Mouse (Mus musculus) fat pad, adult 2 months (tissue): ENCODE data around the gene Htra2.

Source experiments
- DNase-seq: peaks from one replicate; pipeline ENCODE4 v3.0.0-alpha.2; 2011; ENCODE audit warnings: low read depth, low spot score; ENCODE audit errors: extremely low read depth

Htra2 gene

GRCm38 (mm10) chr6:83033249-83034185 is 21.6 kb downstream of the Htra2 start, which contains the start of the genes Dok1 and Loxl3:
TSS of gene Dok1 (minus strand) at chr6:83033471.
TSS of gene Loxl3 (plus strand) at chr6:83034173.
- DNase-seq = no peak

DNA sequence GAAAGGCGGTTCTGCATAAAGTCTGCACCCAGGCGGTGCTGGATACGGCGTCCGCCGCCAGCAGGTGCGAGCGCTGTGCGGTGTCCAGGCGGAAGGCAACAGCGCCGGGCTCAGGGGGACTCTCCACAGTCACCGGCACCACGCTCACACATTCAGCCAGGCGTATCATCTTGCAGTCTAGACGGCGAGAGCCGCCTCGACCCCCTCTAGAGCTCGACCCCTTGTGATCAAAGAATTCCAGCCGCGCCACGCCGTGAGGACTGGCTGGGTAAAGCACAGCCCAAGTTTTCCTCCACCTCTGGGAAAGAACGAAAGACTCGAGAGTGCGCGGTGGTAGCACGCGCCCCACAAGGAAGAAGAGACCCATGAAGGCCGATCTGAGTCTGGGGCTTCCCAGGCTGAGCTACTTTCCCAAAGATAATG is 22.3 kb downstream of the Htra2 start:
- DNase-seq = no peak

DNA sequence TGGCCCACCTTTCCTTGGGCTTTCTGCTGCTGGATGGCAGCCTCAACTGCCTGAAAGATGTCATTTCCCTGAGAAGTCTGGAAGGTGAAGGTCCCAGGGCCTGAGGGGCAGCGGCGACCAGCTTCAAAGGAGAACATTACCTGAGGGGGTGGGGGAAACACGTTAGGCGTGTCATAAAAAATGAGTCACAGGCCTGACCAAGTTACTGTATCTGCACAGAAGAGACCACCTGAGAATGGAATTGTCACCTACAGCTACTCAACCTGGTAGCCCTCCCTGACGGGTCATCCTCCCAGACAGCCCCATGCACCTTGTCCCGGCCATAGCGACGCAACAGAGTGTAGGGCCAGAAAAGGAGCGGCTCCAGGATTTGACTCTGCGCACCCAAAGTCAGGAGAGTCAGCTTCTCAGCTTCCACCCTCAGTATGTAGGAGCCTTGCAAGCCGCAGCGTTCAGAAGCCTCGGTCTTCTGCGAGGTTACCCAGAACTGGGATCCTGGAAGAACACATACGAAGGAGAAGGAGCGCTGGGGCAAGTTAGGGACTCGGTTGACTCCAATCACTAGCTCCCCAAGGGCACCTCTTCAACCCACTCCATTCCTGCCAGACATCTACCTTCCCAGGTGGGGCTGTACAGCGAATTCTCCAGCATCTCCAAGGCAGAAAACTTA is 23.0 kb downstream of the Htra2 start:
- no peak for DNase-seq

DNA sequence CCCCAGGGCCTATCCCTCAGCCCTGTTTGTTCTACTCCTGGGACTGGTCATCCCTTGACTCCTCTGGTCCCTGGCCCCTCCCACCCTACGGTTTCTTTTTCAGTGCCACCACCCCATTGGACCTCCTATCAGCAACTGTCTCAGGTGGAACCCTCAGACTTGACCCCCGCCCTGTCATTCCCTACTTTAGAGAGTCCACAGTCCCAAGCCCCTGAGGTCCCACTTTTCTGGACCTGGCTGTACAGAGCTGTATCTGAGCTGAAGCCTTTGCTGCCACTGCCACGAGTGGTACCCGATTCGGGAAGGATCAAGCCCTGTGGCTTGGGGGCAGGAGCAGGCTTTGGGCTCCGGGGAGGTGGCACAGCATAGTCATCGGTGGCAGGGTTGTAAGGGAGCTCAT is 24.0 kb downstream of the Htra2 start:
- DNase-seq = no peak

DNA sequence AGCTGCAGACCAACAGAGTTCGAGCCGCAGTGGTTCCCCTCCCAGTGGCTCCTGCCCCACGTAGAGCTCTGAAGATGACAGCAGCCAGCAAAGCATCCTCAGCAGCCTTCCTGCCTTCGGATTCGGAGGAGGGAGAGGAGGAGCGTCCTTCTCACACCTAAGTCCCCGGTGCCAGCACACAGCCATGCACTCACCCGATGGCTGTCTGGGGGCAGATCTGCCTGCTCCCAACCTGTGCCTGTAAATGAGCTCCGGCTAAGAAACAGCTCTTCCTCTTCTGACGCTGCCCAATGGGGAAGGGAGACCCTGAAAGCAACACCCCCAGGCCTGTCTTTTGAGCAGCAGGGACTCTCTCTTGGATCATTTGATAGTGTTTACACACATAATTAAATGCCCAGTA is 25.3 kb downstream of the Htra2 start:
- DNase-seq = no peak

- no peak for DNase-seq
These were observed 27.4 kb downstream of the Htra2 start for GRCm38 (mm10) chr6:83027706-83028105.

GRCm38 (mm10) chr6:83027293-83027692 is 27.8 kb downstream of the Htra2 start:
- DNase-seq = no peak

- DNase-seq = no peak
These were observed 29.9 kb downstream of the Htra2 start for GRCm38 (mm10) chr6:83025221-83025620.

- DNase-seq = no peak
These were observed 30.7 kb downstream of the Htra2 start for GRCm38 (mm10) chr6:83024421-83024820.

DNA sequence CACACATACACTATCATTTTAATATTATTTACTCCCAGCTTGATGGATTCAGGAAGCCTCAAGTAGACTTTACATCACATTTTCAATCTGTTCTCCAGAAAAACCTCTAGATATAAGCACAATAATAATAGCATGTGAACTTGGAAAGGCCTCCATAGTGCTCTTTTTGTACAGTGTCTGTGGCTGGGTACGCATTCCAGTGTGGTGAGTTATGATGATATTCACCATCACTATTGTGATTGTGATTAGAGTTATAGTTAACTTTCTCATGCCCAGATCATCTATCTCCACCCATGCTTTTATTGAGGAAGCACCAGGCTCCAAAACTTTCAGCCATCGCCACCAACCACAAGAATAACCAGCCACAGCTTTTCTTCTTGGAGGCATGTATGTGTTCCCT is 31.3 kb downstream of the Htra2 start:
- DNase-seq = no peak

GRCm38 (mm10) chr6:83023008-83023407 is 32.1 kb downstream of the Htra2 start:
- DNase-seq = no peak

- no peak for DNase-seq
These were observed 34.1 kb downstream of the Htra2 start for GRCm38 (mm10) chr6:83020836-83021593.

DNA sequence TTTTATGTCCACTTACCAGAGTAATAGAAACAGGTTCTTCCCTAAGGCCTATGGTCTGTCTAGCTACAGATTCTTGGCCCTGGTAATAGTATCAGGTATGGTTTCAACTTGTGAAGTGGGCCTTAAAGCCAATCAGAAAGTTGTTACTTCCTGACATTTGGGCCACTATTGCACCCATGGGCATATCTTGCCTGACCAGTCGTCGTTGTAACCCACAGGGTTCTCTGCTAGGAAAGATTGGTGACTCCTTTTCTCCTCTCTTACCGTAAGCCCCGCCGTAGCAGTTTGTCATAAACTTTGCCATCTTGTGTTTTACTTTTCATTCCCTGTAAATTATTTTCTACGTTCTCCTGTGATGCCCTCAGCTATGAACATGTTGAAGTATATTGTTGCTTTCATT is 35.0 kb downstream of the Htra2 start:
- no peak for DNase-seq

DNA sequence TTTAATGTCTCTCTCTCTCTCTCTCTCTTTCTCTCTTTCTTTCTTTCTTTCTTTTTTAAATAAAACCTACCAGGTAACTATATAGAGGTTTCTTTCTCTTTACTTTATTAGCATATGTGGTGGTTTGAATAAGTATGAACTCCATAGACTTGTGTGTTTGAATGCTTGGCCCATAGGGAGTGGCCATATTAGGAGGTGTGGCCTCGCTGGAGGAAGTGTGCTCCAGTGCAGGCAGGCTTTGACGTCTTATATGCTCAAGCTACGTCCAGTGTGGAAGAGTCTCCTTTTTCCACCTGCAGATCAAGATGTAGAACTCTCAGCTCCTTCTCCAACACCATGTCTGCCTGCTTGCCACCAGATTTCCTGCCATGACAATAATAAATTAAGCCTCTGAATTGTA is 36.0 kb downstream of the Htra2 start:
- DNase-seq = no peak

DNA sequence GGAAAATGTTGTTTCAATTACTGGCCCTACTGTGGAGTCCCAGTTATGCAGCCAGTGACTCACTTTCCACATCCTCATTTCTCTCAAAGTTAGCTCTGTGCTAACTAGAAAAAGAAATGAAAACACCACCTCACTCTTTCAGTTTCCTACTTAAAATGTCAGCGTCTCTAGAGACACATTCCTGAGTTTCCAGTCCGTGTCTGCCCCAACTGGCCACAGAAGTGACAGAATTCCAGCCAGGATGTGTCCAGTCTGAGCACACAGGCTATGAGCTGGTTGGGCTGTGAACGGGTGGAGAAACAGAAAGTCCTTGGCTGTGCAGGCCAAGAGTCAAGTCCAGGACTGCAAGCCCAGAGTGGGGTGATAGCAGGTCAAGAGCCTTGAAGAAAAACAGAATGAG is 37.9 kb downstream of the Htra2 start:
- DNase-seq = no peak

GRCm38 (mm10) chr6:83015749-83016148 is 39.3 kb downstream of the Htra2 start:
- no peak for DNase-seq

DNA sequence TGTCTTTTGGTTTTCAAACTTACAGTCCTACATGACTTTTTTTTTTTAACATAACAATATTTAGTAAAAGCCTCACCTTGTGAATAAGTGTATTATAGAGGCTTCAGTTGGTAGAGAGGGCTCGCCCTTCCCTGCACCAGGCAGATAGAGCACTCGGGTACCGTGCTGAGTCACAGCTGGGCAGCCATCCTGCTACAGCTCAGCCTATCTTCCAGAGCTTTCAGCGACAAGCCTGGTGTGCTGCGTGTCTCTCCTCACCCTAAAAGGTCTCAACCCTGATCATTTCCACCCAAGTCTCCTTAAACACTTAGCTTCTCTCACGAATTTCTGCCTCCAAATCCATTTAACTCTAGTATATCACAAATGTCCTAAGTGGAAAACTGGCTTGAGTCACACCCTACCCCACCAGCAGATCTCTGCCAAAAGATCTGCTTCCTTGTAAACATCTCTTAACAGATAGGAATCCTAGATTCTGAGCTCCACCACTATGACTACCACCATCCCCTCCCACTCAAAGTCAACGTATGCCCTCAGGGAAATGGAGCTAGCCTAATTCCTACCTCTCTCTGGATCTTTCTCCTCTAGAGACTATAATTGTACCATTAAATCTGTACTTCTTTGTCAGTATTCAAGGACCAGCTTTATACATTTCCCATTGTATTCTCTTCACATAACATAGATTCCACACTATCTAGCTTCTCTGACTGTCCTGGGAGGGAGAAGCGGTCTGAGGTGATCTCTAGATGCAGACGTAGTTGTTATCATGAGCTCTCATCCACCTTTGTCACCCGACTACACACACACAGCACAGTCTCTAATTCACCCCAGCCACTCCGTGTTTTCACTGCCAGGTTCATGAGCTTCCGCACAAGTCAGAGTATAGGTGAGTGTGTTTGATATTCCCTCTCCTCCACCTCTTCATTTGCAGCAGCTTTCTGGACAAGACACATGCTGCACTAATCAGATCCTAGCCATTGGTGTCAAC is 40.3 kb downstream of the Htra2 start:
- DNase-seq = no peak

DNA sequence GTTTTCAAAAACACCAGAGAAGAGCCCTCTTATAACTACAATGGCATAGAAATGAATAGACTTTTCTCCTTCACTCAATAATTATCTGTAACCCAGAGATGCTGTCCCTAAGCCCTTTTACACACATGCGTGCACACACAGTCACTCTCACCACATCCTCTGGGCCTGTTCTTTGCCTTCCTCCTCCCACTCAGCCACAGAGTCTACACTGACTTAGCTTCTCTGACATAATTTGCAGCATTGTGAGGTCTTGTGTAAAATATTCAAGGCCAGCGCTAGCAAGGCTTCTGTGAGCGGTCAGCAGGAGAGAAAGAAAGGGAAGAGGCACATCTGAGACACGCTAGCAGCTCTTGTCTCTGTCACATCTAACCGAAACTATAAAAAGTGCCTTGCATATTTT is 41.6 kb downstream of the Htra2 start:
- DNase-seq = no peak

GRCm38 (mm10) chr6:83011756-83012155 is 43.3 kb downstream of the Htra2 start:
- no peak for DNase-seq

DNA sequence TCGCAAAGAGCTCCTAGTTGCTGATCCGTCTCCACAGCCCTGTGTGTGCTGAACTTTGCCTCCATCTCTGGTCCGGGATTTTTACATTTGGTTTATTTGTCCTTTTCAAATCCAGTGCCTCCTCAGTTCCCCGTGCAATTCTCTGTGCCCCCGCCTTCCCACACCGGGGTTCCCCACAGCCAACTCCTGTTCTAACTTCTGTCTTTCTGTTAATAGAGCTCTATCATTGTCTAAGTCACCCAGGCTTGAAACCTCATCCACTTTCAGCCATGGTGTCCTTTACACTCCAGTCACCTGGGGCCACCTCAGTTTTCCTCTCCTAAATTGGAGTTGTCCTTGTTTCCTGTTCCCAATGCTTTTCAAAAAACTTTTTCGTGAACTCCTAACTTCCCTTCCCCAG is 43.8 kb downstream of the Htra2 start:
- DNase-seq = no peak
